Mouse (Mus musculus): Measurements from ENCODE around the gene Tgfbr1. TPM values are rescaled to one million over a fixed set of nuclear protein-coding genes. Genes with fewer than 3 reads are reported as not detected.
A peak's percentile ranks its signal among the peaks of the same experiment; 100 is the strongest.

Gene Tgfbr1
- total and polyA plus RNA-seq, 3 experiments = 1.7 to 65.1 (median 26.6) TPM

GRCm38 (mm10) chr4:47353416-47354111, 542 bp downstream of the Tgfbr1 start:
- peaks cover 16% of the 10 kb centered on the region for H3K4me1 ChIP-seq (ENCODE audit: insufficient read depth, low read depth, low read length)
- peak; percentile 60 for DNase-seq (ENCODE audit: low spot score)

GRCm38 (mm10) chr4:47354304-47354703, 1.3 kb downstream of the Tgfbr1 start:
- Histone ChIP-seq H3K4me3 (ENCODE audit: low read depth, low read length) (peak overlapping the region; percentile 81; the same call in 1 of the 2 replicates), H3K4me1 (ENCODE audit: insufficient read depth, low read depth, low read length) (peaks cover 16% of the 10 kb centered on the region), H3K36me3 (replicated peaks) (no peaks in the 10 kb centered on the region), H3K9me3 (replicated peaks) (no peaks in the 10 kb centered on the region), H3K27me3 (ENCODE audit: insufficient read depth, low read length) (peaks cover 9% of the 10 kb centered on the region; the same call in 1 of the 2 replicates)
- no peak for DNase-seq (ENCODE audit: low spot score)
- TF ChIP-seq TAL1 (conservative IDR thresholded peaks at IDR 0.05; ENCODE audit: low read depth, low read length) (no peak), GATA1 (IDR thresholded peaks at IDR 0.05; ENCODE audit: borderline replicate concordance, low read length) (no peak), CTCF (IDR thresholded peaks at IDR 0.05; ENCODE audit: low read depth, low read length) (no peak), GATA2 (IDR thresholded peaks at IDR 0.05; ENCODE audit: borderline replicate concordance, low read depth, low read length) (no peak), POLR2AphosphoS5 (IDR thresholded peaks at IDR 0.05; ENCODE audit: insufficient replicate concordance, low read depth, low read length) (no peak)
- no peak for ATAC-seq (ENCODE audit: extremely low read depth, insufficient number of reproducible peaks, low FRiP score, poor library complexity, severe bottlenecking)

More at GRCm38 (mm10) chr4:47353416-47354111, 542 bp downstream of the Tgfbr1 start:
- H3K9me3 ChIP-seq (replicated peaks) = no peaks in the 10 kb centered on the region
- H3K36me3 ChIP-seq (replicated peaks) = no peaks in the 10 kb centered on the region
- peaks cover 12% of the 10 kb centered on the region for H3K27me3 ChIP-seq (ENCODE audit: insufficient read depth, low read length)
- peak overlapping the region; percentile 81 for H3K4me3 ChIP-seq (ENCODE audit: low read depth, low read length)
- ATAC-seq (ENCODE audit: extremely low read depth, insufficient number of reproducible peaks, low FRiP score, poor library complexity, severe bottlenecking) = no peak
- TF ChIP-seq POLR2AphosphoS5 (IDR thresholded peaks at IDR 0.05; ENCODE audit: insufficient replicate concordance, low read depth, low read length) (no peak), GATA1 (IDR thresholded peaks at IDR 0.05; ENCODE audit: borderline replicate concordance, low read length) (no peak), CTCF (IDR thresholded peaks at IDR 0.05; ENCODE audit: low read depth, low read length) (no peak), TAL1 (conservative IDR thresholded peaks at IDR 0.05; ENCODE audit: low read depth, low read length) (no peak), GATA2 (IDR thresholded peaks at IDR 0.05; ENCODE audit: borderline replicate concordance, low read depth, low read length) (no peak)

DNA sequence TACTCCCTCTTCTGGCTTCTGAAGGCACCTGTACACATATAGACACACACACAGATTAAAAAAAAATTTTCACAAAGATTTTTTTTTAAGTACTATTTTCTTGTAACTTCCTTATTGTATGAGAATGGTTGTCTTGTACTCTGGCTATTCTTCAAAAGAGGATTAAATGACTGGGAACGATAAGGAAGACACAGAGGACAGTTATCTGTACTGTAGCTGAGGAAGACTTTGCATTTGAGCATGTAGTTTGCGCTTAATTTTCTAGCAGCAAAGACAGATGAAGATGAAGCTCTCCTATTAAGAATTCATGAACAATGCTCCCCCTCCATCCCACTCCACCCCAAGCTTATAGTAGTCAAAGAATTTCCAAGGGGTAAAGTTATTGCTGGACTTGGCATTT, 9.6 kb downstream of the Tgfbr1 start:
- peaks cover under 1% of the 10 kb centered on the region for H3K36me3 ChIP-seq (replicated peaks)
- H3K4me1 ChIP-seq (ENCODE audit: insufficient read depth, low read depth, low read length) = 0 out of 2 replicates have a peak, but pooled peaks cover 3% of the 10 kb centered on the region
- no peaks in the 10 kb centered on the region for H3K9me3 ChIP-seq (replicated peaks)
- ATAC-seq (ENCODE audit: extremely low read depth, insufficient number of reproducible peaks, low FRiP score, poor library complexity, severe bottlenecking) (no peak), DNase-seq (ENCODE audit: low spot score) (no peak)
- no peak overlapping the region for H3K4me3 ChIP-seq (ENCODE audit: low read depth, low read length)
- TF ChIP-seq GATA2 (IDR thresholded peaks at IDR 0.05; ENCODE audit: borderline replicate concordance, low read depth, low read length) (no peak), POLR2AphosphoS5 (IDR thresholded peaks at IDR 0.05; ENCODE audit: insufficient replicate concordance, low read depth, low read length) (no peak), CTCF (IDR thresholded peaks at IDR 0.05; ENCODE audit: low read depth, low read length) (no peak), TAL1 (conservative IDR thresholded peaks at IDR 0.05; ENCODE audit: low read depth, low read length) (no peak), GATA1 (IDR thresholded peaks at IDR 0.05; ENCODE audit: borderline replicate concordance, low read length) (no peak)
- no peaks in the 10 kb centered on the region for H3K27me3 ChIP-seq (ENCODE audit: insufficient read depth, low read length)

DNA sequence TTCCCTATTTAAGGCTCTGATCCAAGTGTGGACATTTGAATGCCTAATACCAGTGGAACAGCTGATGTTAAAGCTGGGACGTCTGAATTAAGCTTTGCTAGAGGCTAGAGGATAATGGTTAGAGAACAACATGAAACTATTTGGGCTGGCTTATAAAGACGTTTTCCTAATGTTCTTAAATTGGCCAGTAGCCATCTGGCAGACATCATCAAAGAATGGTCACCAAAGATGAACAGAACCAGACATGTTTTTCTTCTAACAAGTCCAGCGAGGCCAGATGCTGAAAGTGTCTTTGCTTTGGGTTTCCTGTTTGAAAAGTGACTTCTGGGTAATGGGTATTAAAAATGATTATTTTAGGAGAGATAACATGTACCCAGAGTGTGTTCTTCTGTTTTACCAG, 10.1 kb downstream of the Tgfbr1 start:
- Histone ChIP-seq H3K4me3 (ENCODE audit: low read depth, low read length) (no peak overlapping the region), H3K27me3 (ENCODE audit: insufficient read depth, low read length) (no peaks in the 10 kb centered on the region), H3K4me1 (ENCODE audit: insufficient read depth, low read depth, low read length) (0 out of 2 replicates have a peak, but pooled peaks cover 6% of the 10 kb centered on the region), H3K9me3 (replicated peaks) (no peaks in the 10 kb centered on the region), H3K36me3 (replicated peaks) (peaks cover 4% of the 10 kb centered on the region)
- no peak for ATAC-seq (ENCODE audit: extremely low read depth, insufficient number of reproducible peaks, low FRiP score, poor library complexity, severe bottlenecking)
- no peak for DNase-seq (ENCODE audit: low spot score)
- TF ChIP-seq TAL1 (conservative IDR thresholded peaks at IDR 0.05; ENCODE audit: low read depth, low read length) = no peak
- no peak for TF ChIP-seq POLR2AphosphoS5 (IDR thresholded peaks at IDR 0.05; ENCODE audit: insufficient replicate concordance, low read depth, low read length)
- TF ChIP-seq GATA2 (IDR thresholded peaks at IDR 0.05; ENCODE audit: borderline replicate concordance, low read depth, low read length) = no peak
- TF ChIP-seq CTCF (IDR thresholded peaks at IDR 0.05; ENCODE audit: low read depth, low read length) = no peak
- no peak for TF ChIP-seq GATA1 (IDR thresholded peaks at IDR 0.05; ENCODE audit: borderline replicate concordance, low read length)

- no peak overlapping the region for H3K4me3 ChIP-seq (ENCODE audit: low read depth, low read length)
- TF ChIP-seq GATA2 (IDR thresholded peaks at IDR 0.05; ENCODE audit: borderline replicate concordance, low read depth, low read length) = no peak
- no peak for TF ChIP-seq CTCF (IDR thresholded peaks at IDR 0.05; ENCODE audit: low read depth, low read length)
- no peak for TF ChIP-seq GATA1 (IDR thresholded peaks at IDR 0.05; ENCODE audit: borderline replicate concordance, low read length)
- TF ChIP-seq TAL1 (conservative IDR thresholded peaks at IDR 0.05; ENCODE audit: low read depth, low read length) = no peak
- TF ChIP-seq POLR2AphosphoS5 (IDR thresholded peaks at IDR 0.05; ENCODE audit: insufficient replicate concordance, low read depth, low read length) = no peak
- ATAC-seq (ENCODE audit: extremely low read depth, insufficient number of reproducible peaks, low FRiP score, poor library complexity, severe bottlenecking) = no peak
- peaks cover 4% of the 10 kb centered on the region for H3K36me3 ChIP-seq (replicated peaks)
- H3K9me3 ChIP-seq (replicated peaks) = no peaks in the 10 kb centered on the region
- H3K27me3 ChIP-seq (ENCODE audit: insufficient read depth, low read length) = no peaks in the 10 kb centered on the region
- H3K4me1 ChIP-seq (ENCODE audit: insufficient read depth, low read depth, low read length) = 0 out of 2 replicates have a peak, but pooled peaks cover 2% of the 10 kb centered on the region
- no peak for DNase-seq (ENCODE audit: low spot score)
These were observed 15.7 kb downstream of the Tgfbr1 start for GRCm38 (mm10) chr4:47368717-47369116.

DNA sequence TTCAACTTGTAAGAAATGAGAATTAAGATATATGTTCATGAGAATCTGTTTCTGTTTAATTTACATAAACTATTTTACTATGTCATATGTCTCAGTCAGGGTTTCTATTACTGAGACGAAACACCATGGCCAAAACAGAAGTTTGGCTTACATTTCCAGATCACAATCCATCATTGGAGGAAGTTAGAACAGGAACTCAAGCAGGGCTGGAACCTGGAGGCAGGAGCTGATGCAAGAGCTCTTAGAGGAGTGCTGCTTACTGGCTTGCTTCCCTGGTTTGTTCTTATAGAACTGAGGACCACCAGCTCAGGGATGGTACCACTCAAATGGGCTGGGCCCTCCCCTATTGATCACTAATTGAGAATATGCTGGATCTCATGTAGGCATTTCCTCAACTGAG, 25.7 kb downstream of the Tgfbr1 start:
- TF ChIP-seq TAL1 (conservative IDR thresholded peaks at IDR 0.05; ENCODE audit: low read depth, low read length) (no peak), POLR2AphosphoS5 (IDR thresholded peaks at IDR 0.05; ENCODE audit: insufficient replicate concordance, low read depth, low read length) (no peak), GATA1 (IDR thresholded peaks at IDR 0.05; ENCODE audit: borderline replicate concordance, low read length) (no peak), CTCF (IDR thresholded peaks at IDR 0.05; ENCODE audit: low read depth, low read length) (no peak), GATA2 (IDR thresholded peaks at IDR 0.05; ENCODE audit: borderline replicate concordance, low read depth, low read length) (no peak)
- no peak for ATAC-seq (ENCODE audit: extremely low read depth, insufficient number of reproducible peaks, low FRiP score, poor library complexity, severe bottlenecking)

More for the DNA sequence above, 25.7 kb downstream of the Tgfbr1 start:
- H3K27me3 ChIP-seq (ENCODE audit: insufficient read depth, low read length) = no peaks in the 10 kb centered on the region
- no peak overlapping the region for H3K4me3 ChIP-seq (ENCODE audit: low read depth, low read length)
- H3K4me1 ChIP-seq (ENCODE audit: insufficient read depth, low read depth, low read length) = no peaks in the 10 kb centered on the region
- no peaks in the 10 kb centered on the region for H3K36me3 ChIP-seq (replicated peaks)
- no peaks in the 10 kb centered on the region for H3K9me3 ChIP-seq (replicated peaks)
- no peak for DNase-seq (ENCODE audit: low spot score)
